Mouse (Mus musculus) CH12.LX (cell line): ENCODE data around the gene Kyat3. TPM values are rescaled to one million over a fixed set of nuclear protein-coding genes. Genes with fewer than 3 reads are reported as not detected.

Experiments
- DNase-seq: peaks from one replicate; pipeline ENCODE4 v3.0.0-alpha.2; 2013; ENCODE audit errors: extremely low read depth
- H3K27ac ChIP-seq: 2 replicates; pipeline ENCODE4 v1.5.1; 2012; ENCODE audit warnings: low read depth, mild to moderate bottlenecking, control low read depth, moderate library complexity; ENCODE audit not compliant: insufficient read depth
- H3K27me3 ChIP-seq: replicated peaks from 2 replicates; pipeline ENCODE3; 2012; ENCODE audit warnings: inconsistent platforms
- H3K36me3 ChIP-seq, 2 experiments: replicated peaks in 1 of 2; 2 replicates each; pipeline versions ENCODE3 to v1.6.1; 2012; ENCODE audit warnings: inconsistent platforms in 1 of 2, low read length in 1 of 2, mild to moderate bottlenecking in 1 of 2, mixed read lengths in 1 of 2, moderate library complexity in 1 of 2; ENCODE audit not compliant: control insufficient read depth in 1 of 2, insufficient read depth in 1 of 2
- H3K4me1 ChIP-seq, 2 experiments: 2 replicates each; pipeline ENCODE4 v1.6.1; 2012; ENCODE audit warnings: inconsistent platforms in 1 of 2, moderate library complexity in 1 of 2; ENCODE audit not compliant: insufficient read depth in 2 of 2, control insufficient read depth in 1 of 2
- H3K4me2 ChIP-seq: 2 replicates; pipeline ENCODE4 v1.6.1; 2012; ENCODE audit warnings: low read depth, mild to moderate bottlenecking, control low read depth; ENCODE audit not compliant: poor library complexity, insufficient read depth, severe bottlenecking
- H3K4me3 ChIP-seq, 3 experiments: fragments of 150-350 bp in 1 of 3; sonication (generic) in 1 of 3; replicated peaks in 1 of 3; 2 replicates each; pipeline versions ENCODE3 to v1.5.1; 2011 to 2012; ENCODE audit warnings: low read depth in 2 of 3, low read length in 2 of 3, mild to moderate bottlenecking in 2 of 3, moderate library complexity in 2 of 3, control low read depth in 1 of 3, improper control_type of control experiment in 1 of 3, inconsistent platforms in 1 of 3, mixed read lengths in 1 of 3; ENCODE audit not compliant: poor library complexity in 1 of 3
- H3K79me2 ChIP-seq: replicated peaks from 2 replicates; pipeline ENCODE4 v1.6.1; 2012; ENCODE audit warnings: mild to moderate bottlenecking, moderate library complexity; ENCODE audit not compliant: control insufficient read depth, poor library complexity, insufficient read depth, severe bottlenecking; ENCODE audit errors: extremely low read depth
- H3K9ac ChIP-seq: 2 replicates; pipeline ENCODE4 v1.6.1; 2012; ENCODE audit warnings: low read depth, mild to moderate bottlenecking, control low read depth, moderate library complexity; ENCODE audit not compliant: insufficient read depth
- H3K9me3 ChIP-seq: replicated peaks from 2 replicates; pipeline ENCODE3; 2012; ENCODE audit warnings: low read length, inconsistent platforms, mixed read lengths
- CHD2 ChIP-seq: IDR thresholded peaks from 2 replicates; pipeline ENCODE4 v1.6.1; 2011; ENCODE audit warnings: low read length, improper control_type of control experiment
- E2F4 ChIP-seq: IDR thresholded peaks from 2 replicates; pipeline ENCODE4 v1.6.1; 2011; ENCODE audit warnings: low read depth, low read length, improper control_type of control experiment; ENCODE audit not compliant: insufficient replicate concordance
- ELF1 ChIP-seq: IDR thresholded peaks from 2 replicates; pipeline ENCODE4 v1.6.1; 2014; ENCODE audit warnings: low read depth, mild to moderate bottlenecking, inconsistent platforms, low read length, improper control_type of control experiment
- EP300 ChIP-seq: IDR thresholded peaks from 2 replicates; pipeline ENCODE4 v1.6.1; 2011; ENCODE audit warnings: low read length, improper control_type of control experiment
- ETS1 ChIP-seq: conservative IDR thresholded peaks from 2 replicates; pipeline ENCODE4 v1.6.1; 2012; ENCODE audit warnings: low read depth, mild to moderate bottlenecking, inconsistent platforms, low read length, improper control_type of control experiment, moderate library complexity
- JUN ChIP-seq: IDR thresholded peaks from 2 replicates; pipeline ENCODE4 v1.6.1; 2011; ENCODE audit warnings: low read depth, mild to moderate bottlenecking, low read length, improper control_type of control experiment, moderate library complexity; ENCODE audit not compliant: insufficient read depth
- JUND ChIP-seq: conservative IDR thresholded peaks from 2 replicates; pipeline ENCODE4 v1.6.1; 2011; ENCODE audit warnings: low read depth, low read length, improper control_type of control experiment
- KAT2A ChIP-seq: IDR thresholded peaks from 2 replicates; pipeline ENCODE4 v1.6.1; 2012; ENCODE audit warnings: low read length, improper control_type of control experiment, inconsistent platforms; ENCODE audit not compliant: insufficient replicate concordance
- MAFK ChIP-seq: IDR thresholded peaks from 2 replicates; pipeline ENCODE4 v1.6.1; 2011; ENCODE audit warnings: low read length, improper control_type of control experiment; ENCODE audit not compliant: insufficient replicate concordance
- MXI1 ChIP-seq: IDR thresholded peaks from 2 replicates; pipeline ENCODE4 v1.6.1; 2011; ENCODE audit warnings: mild to moderate bottlenecking, low read depth, low read length, improper control_type of control experiment
- NELFE ChIP-seq: IDR thresholded peaks from 2 replicates; pipeline ENCODE4 v1.6.1; 2011; ENCODE audit warnings: low read depth, low read length, improper control_type of control experiment
- NRF1 ChIP-seq: IDR thresholded peaks from 2 replicates; pipeline ENCODE4 v1.6.1; 2014; ENCODE audit warnings: low read depth, mild to moderate bottlenecking, inconsistent platforms, low read length, improper control_type of control experiment, moderate library complexity
- PAX5 ChIP-seq: IDR thresholded peaks from 2 replicates; pipeline ENCODE4 v1.6.1; 2012; ENCODE audit warnings: low read length, inconsistent platforms, mixed read lengths
- POLR2A ChIP-seq: IDR thresholded peaks from 2 replicates; pipeline ENCODE4 v1.6.1; 2011; ENCODE audit warnings: low read depth, mild to moderate bottlenecking, improper control_type of control experiment, low read length
- POLR2AphosphoS2 ChIP-seq: IDR thresholded peaks from 2 replicates; pipeline ENCODE4 v1.6.1; 2011; ENCODE audit warnings: low read depth, low read length, improper control_type of control experiment
- SIN3A ChIP-seq: IDR thresholded peaks from 2 replicates; pipeline ENCODE4 v1.6.1; 2012; ENCODE audit warnings: low read length, improper control_type of control experiment, inconsistent platforms
- TBP ChIP-seq: conservative IDR thresholded peaks from 2 replicates; pipeline ENCODE4 v1.6.1; 2011; ENCODE audit warnings: low read depth, low read length, improper control_type of control experiment
- TCF12 ChIP-seq: IDR thresholded peaks from 2 replicates; pipeline ENCODE4 v1.6.1; 2014; ENCODE audit warnings: low read depth, mild to moderate bottlenecking, inconsistent platforms, low read length, improper control_type of control experiment
- UBTF ChIP-seq: IDR thresholded peaks from 2 replicates; pipeline ENCODE4 v1.6.1; 2012; ENCODE audit warnings: low read depth, mild to moderate bottlenecking, inconsistent platforms, low read length, improper control_type of control experiment, moderate library complexity
- USF2 ChIP-seq: conservative IDR thresholded peaks from 2 replicates; pipeline ENCODE4 v1.6.1; 2011; ENCODE audit warnings: low read depth, low read length, improper control_type of control experiment
- ZMIZ1 ChIP-seq: IDR thresholded peaks from 2 replicates; pipeline ENCODE4 v1.6.1; 2012; ENCODE audit warnings: low read depth, mild to moderate bottlenecking, inconsistent platforms, low read length, improper control_type of control experiment
- dilution Hi-C: fragments of 300-500 bp; cut with MboI; formaldehyde crosslinking; loops from 2 replicates; pipeline ENCODE4 v1.14.3; 2020; ENCODE audit warnings: low sequenced_read_pairs; ENCODE audit not compliant: extremely low pct_unique_long_range_greater_than_20kb, extremely low pct_ligation_motif_present
- in situ Hi-C: fragments of 300-500 bp; cut with MboI; formaldehyde crosslinking; loops from 3 replicates; pipeline ENCODE4 v1.14.3; 2019; ENCODE audit warnings: low sequenced_read_pairs, low pct_ligation_motif_present, low pct_unique_long_range_greater_than_20kb, mixed read lengths
- polyA plus RNA-seq: library from polyadenylated mRNA; unstranded; fragments of >175 nt; gene quantifications from 2 replicates; pipeline ENCODE4 v1.2.1, GENCODE M21; 2012; ENCODE audit warnings: low read depth; ENCODE audit not compliant: insufficient read length
- total RNA-seq, 2 experiments: library from RNA; depleted of rRNA; stranded (reverse); fragments of 300-350 nt in 1 of 2; fragments of >200 nt in 1 of 2; gene quantifications; 2 replicates each; pipeline ENCODE4 v1.2.3; 2012 to 2014

The Kyat3 gene
- total and polyA plus RNA-seq, 3 experiments: 43.3 to 122 (median 86.1) TPM

DNA sequence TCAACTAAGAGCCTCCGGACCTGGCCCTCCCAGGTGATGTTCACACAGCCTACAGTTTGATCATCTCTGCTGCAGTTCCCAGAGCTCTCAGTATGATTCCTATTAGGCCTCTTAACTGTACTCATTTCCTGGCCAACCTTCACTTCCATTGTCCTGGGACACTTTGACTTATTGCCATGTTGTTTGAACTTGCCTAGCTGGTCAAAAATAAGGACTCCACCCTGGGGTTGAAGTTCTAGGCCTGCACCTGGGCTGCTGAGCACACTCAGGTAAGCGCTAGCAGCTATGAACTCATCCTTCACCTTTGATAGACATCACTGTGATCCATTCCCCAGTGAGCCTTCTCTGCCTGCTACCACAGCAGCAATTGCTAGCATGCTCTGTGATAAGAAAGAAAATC lies 44.2 kb downstream of the Kyat3 start:
- TF ChIP-seq POLR2A (no peak), SIN3A (no peak), TCF12 (no peak), TBP (no peak), EP300 (no peak), ETS1 (no peak), E2F4 (no peak), ZMIZ1 (no peak), CHD2 (no peak), KAT2A (no peak), JUN (no peak), NELFE (no peak), ELF1 (no peak), NRF1 (no peak), JUND (no peak), USF2 (no peak), POLR2AphosphoS2 (no peak), MXI1 (no peak), UBTF (no peak)
- TF ChIP-seq, all 38 proteins: peak for 0
- no peak overlapping the region for H3K9ac ChIP-seq
- no peak for DNase-seq
- no peak overlapping the region for H3K4me3 ChIP-seq
- H3K27me3 ChIP-seq: no peaks in the 10 kb centered on the region
- H3K36me3 ChIP-seq: peaks cover 0 to 29% of the 10 kb centered on the region in 2 experiments
- no peaks in the 10 kb centered on the region for H3K79me2 ChIP-seq
- no peak overlapping the region for H3K4me2 ChIP-seq
- no peaks in the 10 kb centered on the region for H3K9me3 ChIP-seq
- H3K4me1 ChIP-seq: 0 out of 4 replicates have a peak, but pooled peaks cover 0 to 3% of the 10 kb centered on the region in 2 experiments
- dilution Hi-C loops (no loop called here), in situ Hi-C loops (no loop called here)
- H3K27ac ChIP-seq: no peak overlapping the region

DNA sequence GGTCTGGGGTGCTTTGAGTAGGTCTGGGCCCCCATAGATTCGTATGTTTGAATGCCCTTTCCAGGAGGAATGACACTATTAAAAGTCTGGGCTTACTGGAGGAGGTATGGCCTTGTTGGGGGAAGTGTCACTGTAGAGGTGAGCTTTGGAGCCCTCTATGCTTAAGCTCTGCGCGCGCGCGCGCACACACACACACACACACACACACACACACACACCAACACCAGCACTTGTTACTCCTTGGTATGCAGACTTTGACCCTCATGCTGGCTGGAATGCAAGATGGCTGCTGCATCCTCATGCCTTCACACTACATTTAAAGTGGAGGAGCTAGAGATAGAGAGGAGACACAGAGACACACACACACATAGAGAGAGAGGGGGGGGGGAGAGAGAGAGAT lies 46.8 kb downstream of the Kyat3 start:
- Histone ChIP-seq H3K4me1 (0 out of 4 replicates have a peak, but pooled peaks cover 0 to 3% of the 10 kb centered on the region in 2 experiments), H3K79me2 (no peaks in the 10 kb centered on the region), H3K36me3 (peaks cover 0 to 18% of the 10 kb centered on the region in 2 experiments), H3K9me3 (no peaks in the 10 kb centered on the region), H3K27ac (no peak overlapping the region), H3K4me3 (no peak overlapping the region), H3K9ac (no peak overlapping the region), H3K4me2 (no peak overlapping the region), H3K27me3 (no peaks in the 10 kb centered on the region)
- TF ChIP-seq PAX5 (no peak), POLR2A (no peak), MAFK (no peak)
- in situ Hi-C loops: no loop called here
- DNase-seq: no peak
- dilution Hi-C loops: no loop called here
